Mouse (Mus musculus) layer of hippocampus, adult 6 months (tissue): ENCODE results near the gene Pdgfb. TPM values are rescaled to one million over a fixed set of nuclear protein-coding genes. Genes with fewer than 3 reads are reported as not detected.

Experiments
- long read RNA-seq, 2 experiments: library from polyadenylated mRNA; unstranded; transcript quantifications; one replicate each; pipeline ENCODE4 v2.0.0; 2019 to 2020
- microRNA-seq: library from miRNA; unstranded; fragments of <30 nt; microRNA quantifications from one replicate; pipeline ENCODE4 v1.2.0, GENCODE M21; 2020
- polyA plus RNA-seq: library from polyadenylated mRNA; unstranded; fragments of <200 nt; fragmentation: Nextera tagmentation; gene quantifications from 2 replicates; pipeline ENCODE4 v1.2.3, GENCODE M21; 2021

The Pdgfb gene
- polyA plus RNA-seq: 10.5 and 15.0 TPM in 2 replicates
- long read RNA-seq, experiment 1, partial matches to known transcripts: 5 of 8 reads
- long read RNA-seq, experiment 1, other reads (novel, unspliced or antisense): 1 of 8 reads
- long read RNA-seq, experiment 2, transcript Pdgfb-201 (7 exons, 2,944 nt): major isoform, 36 of 72 reads
- long read RNA-seq, experiment 2, partial matches to known transcripts: 12 of 72 reads
- long read RNA-seq, experiment 2, other reads (novel, unspliced or antisense): 24 of 72 reads

DNA sequence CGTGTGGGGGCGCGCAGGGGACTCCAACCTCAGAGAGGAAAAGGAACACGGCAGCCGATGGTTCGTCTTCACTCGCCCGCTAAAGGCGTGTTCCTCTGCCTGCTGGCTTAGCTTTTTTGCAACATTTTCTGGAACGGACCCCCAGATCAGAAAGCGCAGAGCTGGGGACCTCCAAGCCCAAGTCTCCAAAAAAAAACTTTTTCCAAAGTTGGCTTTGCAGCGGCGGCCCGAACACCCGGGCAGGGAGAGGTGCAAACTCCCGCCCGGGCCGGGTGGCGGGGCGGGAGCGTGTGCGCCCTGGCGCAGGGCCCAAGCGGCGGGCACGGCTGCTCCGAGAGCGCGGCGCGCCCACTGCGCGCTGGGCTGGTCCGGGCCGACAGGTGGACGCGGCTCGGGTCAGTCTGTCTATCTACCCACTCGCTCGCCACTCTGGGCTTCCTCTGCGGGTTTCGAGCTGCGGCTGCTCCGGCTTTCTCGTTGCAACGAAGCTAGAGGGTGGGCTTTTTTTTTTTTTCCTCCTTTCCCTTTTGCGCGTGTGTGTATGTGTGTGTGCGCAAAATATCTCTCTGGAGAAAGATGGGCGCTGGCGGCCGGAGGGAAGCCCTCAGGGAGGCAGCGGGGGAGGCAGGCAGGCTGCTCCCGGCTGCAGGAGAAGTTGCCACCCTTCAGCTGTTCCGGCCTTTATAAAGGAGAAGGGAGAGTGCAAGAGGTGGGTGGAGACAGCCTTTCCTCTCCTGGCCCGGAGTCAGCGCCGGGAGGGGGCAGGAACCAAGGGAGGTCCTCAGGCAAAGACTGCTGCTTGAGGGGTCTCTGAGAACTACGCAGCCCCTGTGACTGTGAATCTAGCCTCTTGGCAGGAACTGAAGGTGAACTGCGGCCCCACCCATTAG lies at the start of gene Pdgfb:
Gene Pdgfb, minus strand, starts transcription at position 657 of the 890 bp plus-strand sequence.

DNA sequence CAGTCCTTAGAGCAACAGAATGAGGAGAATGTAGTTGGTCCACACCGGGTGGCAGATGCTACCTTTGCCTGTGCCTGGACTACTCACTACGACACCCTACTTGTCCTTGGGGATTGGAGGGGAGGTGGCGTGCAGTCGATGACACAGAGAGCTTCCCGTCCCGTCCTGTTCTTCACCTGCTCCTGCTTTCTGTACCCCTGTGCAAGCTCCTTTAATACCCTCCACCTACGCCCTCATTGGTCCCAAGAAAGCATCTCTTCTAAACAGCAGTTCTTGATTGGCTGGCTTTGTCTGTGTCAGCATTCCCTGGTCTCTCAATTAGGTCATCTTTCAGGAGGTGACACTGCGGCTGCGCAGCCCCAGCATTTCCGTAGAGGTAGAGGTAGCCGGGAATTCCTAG lies 43.8 kb downstream of the Pdgfb start, which contains the start of gene Cbx7:
Gene Cbx7, minus strand, starts transcription at position 180 of the 400 bp plus-strand sequence.

Small RNA genes within 50 kb of the gene (microRNA-seq; reads per million reads assigned to microRNA genes)
- 1.9 reads per million for gene Mir7213

Other genes with a start within 250 kb of the Pdgfb start
- gene Dnal4, start 237.1 kb downstream of the Pdgfb start, polyA plus RNA-seq: 123 and 139 TPM in 2 replicates
- gene Nptxr, start 210.2 kb downstream of the Pdgfb start, polyA plus RNA-seq: 90.1 and 132 TPM in 2 replicates
- gene Npcd, start 180.7 kb downstream of the Pdgfb start, polyA plus RNA-seq: 3.5 and 35.6 TPM in 2 replicates
- gene Cbx6, start 180.3 kb downstream of the Pdgfb start, polyA plus RNA-seq: 44.2 and 51.6 TPM in 2 replicates
- gene Apobec3, start 123.3 kb downstream of the Pdgfb start, polyA plus RNA-seq: 2.9 and 3.3 TPM in 2 replicates
- 18.7 and 23.4 TPM in 2 replicates for gene Cbx7, start 43.9 kb downstream of the Pdgfb start, polyA plus RNA-seq
- gene Syngr1, start 76.4 kb upstream of the Pdgfb start, polyA plus RNA-seq: 117 and 139 TPM in 2 replicates
- 1,999 and 2,174 TPM in 2 replicates for gene Rpl3, start 76.9 kb upstream of the Pdgfb start, polyA plus RNA-seq
- 15.9 and 16.0 TPM in 2 replicates for gene Tab1, start 118.2 kb upstream of the Pdgfb start, polyA plus RNA-seq
- gene Mgat3, start 158.7 kb upstream of the Pdgfb start, polyA plus RNA-seq: 14.6 and 15.3 TPM in 2 replicates
- 9.5 and 11.8 TPM in 2 replicates for gene Mief1, start 219.0 kb upstream of the Pdgfb start, polyA plus RNA-seq
- gene AC140267.1, start 220.9 kb upstream of the Pdgfb start, polyA plus RNA-seq: not detected in 2 replicates
- 53.2 and 64.6 TPM in 2 replicates for gene Atf4, start 240.2 kb upstream of the Pdgfb start, polyA plus RNA-seq
- 69.1 and 101 TPM in 2 replicates for gene Rps19bp1, start 249.3 kb upstream of the Pdgfb start, polyA plus RNA-seq